Mouse (Mus musculus): ENCODE measurements around the gene Arhgef18. TPM values are rescaled to one million over a fixed set of nuclear protein-coding genes. Genes with fewer than 3 reads are reported as not detected.

The Arhgef18 gene
- polyA plus RNA-seq, 1 experiment from 2014 or later, result 1.8 TPM

DNA sequence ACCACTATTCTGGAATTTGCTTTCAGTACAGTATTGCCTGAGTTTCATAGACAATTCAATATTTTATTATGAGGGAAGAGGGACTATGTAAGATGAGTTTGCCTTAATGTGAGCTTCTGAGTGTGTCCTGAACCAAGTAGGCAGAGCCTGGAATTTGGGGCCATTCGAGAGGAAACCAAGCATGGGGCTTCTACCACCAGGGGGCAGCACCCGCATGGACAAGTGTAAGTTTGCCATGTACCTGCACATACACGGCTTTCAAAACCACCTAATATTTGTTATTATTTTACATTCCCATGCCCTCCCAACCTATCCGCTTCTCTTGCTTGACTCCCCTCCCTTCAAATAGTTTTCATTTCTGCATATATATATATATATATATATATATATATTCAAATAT is 34.7 kb upstream of the Arhgef18 start:
- 13% methylated on average over 4 of the region's 4 CpGs for WGBS (ENCODE audit: insufficient replicate concordance)
- Histone ChIP-seq H3K36me3 (replicated peaks) (no peaks in the 10 kb centered on the region), H3K4me3 (replicated peaks) (no peak overlapping the region), H3K4me2 (no peak overlapping the region), H3K27ac (replicated peaks) (no peak overlapping the region), H3K9me3 (replicated peaks) (no peaks in the 10 kb centered on the region), H3K9ac (no peak overlapping the region), H3K4me1 (replicated peaks) (peaks cover 19% of the 10 kb centered on the region), H3K27me3 (no peaks in the 10 kb centered on the region)
- ATAC-seq (ENCODE audit: insufficient read depth), result no peak

DNA sequence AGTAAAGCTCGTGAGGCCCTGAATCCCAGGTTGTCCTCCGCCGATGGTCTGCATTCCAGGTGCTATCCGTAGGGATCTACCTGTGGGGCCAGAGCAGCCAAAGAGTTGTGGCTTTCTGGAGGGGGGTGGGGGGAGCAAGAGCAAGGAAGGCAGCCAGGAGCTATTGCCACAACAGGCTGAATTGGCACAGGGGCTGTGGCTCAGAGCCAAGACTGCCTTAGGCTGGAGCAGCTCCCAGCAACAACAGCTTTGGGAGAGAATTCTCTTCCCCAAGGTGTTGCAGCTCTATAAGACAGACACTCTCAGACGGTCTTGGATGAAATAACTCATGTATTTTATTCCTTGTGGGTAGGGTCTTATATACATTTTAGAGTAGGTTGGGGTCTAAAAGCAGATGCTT is 25.7 kb upstream of the Arhgef18 start:
- Histone ChIP-seq H3K27ac (replicated peaks) (no peak overlapping the region), H3K9ac (no peak overlapping the region), H3K9me3 (replicated peaks) (no peaks in the 10 kb centered on the region), H3K4me2 (no peak overlapping the region), H3K4me3 (replicated peaks) (no peak overlapping the region), H3K36me3 (replicated peaks) (no peaks in the 10 kb centered on the region), H3K27me3 (no peaks in the 10 kb centered on the region), H3K4me1 (replicated peaks) (no peaks in the 10 kb centered on the region)
- ATAC-seq (ENCODE audit: insufficient read depth), result no peak
- 70% methylated on average over 5 of the region's 5 CpGs for WGBS (ENCODE audit: insufficient replicate concordance)

DNA sequence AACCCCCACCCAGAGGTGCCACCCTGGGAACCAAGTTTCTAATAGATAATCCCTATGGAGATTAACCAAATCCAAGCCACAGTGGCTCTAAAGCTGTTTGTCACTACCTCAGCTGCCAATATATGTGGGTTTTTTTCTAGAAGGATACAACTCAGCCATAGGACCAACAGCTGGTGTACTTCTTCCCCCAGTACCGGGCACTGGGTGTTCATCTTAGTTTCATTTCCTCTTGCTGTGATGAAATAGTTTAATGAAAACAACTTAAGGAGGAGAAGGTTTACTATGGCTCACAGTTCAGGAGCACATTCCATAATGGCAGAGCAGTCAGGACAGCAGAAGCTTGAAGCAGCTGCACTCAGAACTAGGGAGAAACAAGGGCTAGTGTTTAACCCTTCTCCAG is 24.7 kb upstream of the Arhgef18 start:
- H3K4me3 ChIP-seq (replicated peaks), result no peak overlapping the region
- no peaks in the 10 kb centered on the region for H3K4me1 ChIP-seq (replicated peaks)
- no peaks in the 10 kb centered on the region for H3K36me3 ChIP-seq (replicated peaks)
- H3K9ac ChIP-seq, result no peak overlapping the region
- H3K27me3 ChIP-seq, result no peaks in the 10 kb centered on the region
- H3K4me2 ChIP-seq, result no peak overlapping the region
- H3K9me3 ChIP-seq (replicated peaks), result no peaks in the 10 kb centered on the region
- 56% methylated on average over 1 of the region's 1 CpGs for WGBS (ENCODE audit: insufficient replicate concordance)
- no peak overlapping the region for H3K27ac ChIP-seq (replicated peaks)
- no peak for ATAC-seq (ENCODE audit: insufficient read depth)

DNA sequence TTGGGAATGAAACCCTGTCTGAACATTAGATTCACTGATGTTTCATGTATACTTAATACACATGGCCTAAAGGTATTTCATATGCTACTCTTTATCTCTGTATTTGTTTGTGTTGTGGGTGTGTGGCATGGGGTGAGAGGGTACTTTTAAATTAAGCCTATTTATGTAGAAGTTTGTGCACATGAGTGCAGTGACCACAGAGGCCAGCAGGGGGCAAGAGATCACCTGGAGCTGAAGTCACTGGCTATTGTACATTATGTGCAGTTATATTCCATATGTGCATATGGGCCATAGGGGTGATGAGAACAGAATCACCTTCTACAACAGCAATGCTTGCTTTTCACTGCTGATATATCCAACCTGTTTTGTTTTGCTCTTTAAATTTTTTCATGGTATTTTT is 17.1 kb upstream of the Arhgef18 start:
- Histone ChIP-seq H3K4me2 (no peak overlapping the region), H3K36me3 (replicated peaks) (0 out of 2 replicates have a peak, but pooled peaks cover 3% of the 10 kb centered on the region), H3K27ac (replicated peaks) (no peak overlapping the region), H3K9ac (no peak overlapping the region), H3K9me3 (replicated peaks) (no peaks in the 10 kb centered on the region), H3K27me3 (no peaks in the 10 kb centered on the region), H3K4me1 (replicated peaks) (no peaks in the 10 kb centered on the region), H3K4me3 (replicated peaks) (no peak overlapping the region)
- no peak for ATAC-seq (ENCODE audit: insufficient read depth)

DNA sequence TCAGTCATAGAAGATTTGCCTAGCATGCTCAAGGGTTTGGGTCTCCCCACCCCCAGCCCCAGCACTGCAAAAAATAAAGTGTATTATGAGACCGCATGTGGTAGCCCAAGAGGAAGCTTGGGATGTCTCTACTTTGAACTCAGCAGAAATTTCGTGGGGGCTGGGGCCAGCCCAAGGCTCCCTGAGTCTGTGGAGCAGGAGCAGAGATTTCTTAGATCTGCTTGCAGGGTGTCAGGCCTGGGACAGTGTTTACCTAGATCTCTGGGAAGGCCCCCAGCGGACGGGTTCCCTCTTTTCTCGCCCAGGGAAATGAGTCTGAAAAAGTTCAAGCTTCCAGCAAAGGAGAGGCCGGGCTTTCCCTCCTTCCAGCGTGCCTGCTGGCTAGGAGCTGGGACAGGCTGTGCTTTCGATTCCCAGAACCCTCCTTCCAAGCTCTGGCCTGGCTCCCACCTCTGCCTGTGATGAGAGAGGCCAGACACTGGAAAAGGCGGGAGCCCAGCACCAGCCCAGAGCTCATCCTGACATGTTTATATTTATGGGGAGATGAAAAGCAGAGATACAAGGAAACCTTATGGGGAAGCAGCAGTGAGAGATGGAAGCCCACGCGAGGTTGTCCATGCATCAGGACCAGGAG is 16.0 kb upstream of the Arhgef18 start:
- no peak overlapping the region for H3K27ac ChIP-seq (replicated peaks)
- no peak overlapping the region for H3K4me2 ChIP-seq
- WGBS (ENCODE audit: insufficient replicate concordance), result 55% methylated on average over 11 of the region's 11 CpGs
- H3K4me1 ChIP-seq (replicated peaks), result no peaks in the 10 kb centered on the region
- no peak overlapping the region for H3K9ac ChIP-seq
- H3K9me3 ChIP-seq (replicated peaks), result no peaks in the 10 kb centered on the region
- no peak for ATAC-seq (ENCODE audit: insufficient read depth)
- H3K4me3 ChIP-seq (replicated peaks), result no peak overlapping the region
- H3K36me3 ChIP-seq (replicated peaks), result 0 out of 2 replicates have a peak, but pooled peaks cover 3% of the 10 kb centered on the region
- H3K27me3 ChIP-seq, result no peaks in the 10 kb centered on the region

DNA sequence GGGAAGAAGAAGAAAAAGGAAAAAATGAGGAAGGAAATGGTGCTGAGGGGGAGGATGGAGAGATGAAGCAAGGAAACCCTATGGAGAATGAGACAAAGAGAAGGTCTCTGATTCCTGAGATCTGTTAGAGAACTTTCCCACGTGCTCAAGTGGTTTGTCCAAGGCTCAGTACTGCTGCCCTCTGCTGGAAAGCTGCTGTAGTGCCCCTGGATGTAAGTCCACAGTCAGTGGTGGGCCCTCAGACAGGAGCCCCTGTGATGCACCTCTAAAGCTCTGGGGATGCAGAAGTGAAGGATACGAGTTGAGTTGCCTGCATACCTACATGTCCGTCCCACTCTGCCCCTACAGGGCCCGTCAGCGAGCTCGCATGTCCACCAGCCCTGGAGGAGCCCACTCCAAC is 5.5 kb upstream of the Arhgef18 start:
- peak; percentile 35; the same call in 1 of the 2 replicates for ATAC-seq (ENCODE audit: insufficient read depth)
- Histone ChIP-seq H3K9me3 (replicated peaks) (no peaks in the 10 kb centered on the region), H3K4me3 (replicated peaks) (no peak overlapping the region), H3K4me2 (no peak overlapping the region), H3K27me3 (no peaks in the 10 kb centered on the region), H3K9ac (no peak overlapping the region), H3K27ac (replicated peaks) (no peak overlapping the region), H3K4me1 (replicated peaks) (peaks cover 8% of the 10 kb centered on the region), H3K36me3 (replicated peaks) (no peaks in the 10 kb centered on the region)
- 56% methylated on average over 6 of the region's 6 CpGs for WGBS (ENCODE audit: insufficient replicate concordance)

DNA sequence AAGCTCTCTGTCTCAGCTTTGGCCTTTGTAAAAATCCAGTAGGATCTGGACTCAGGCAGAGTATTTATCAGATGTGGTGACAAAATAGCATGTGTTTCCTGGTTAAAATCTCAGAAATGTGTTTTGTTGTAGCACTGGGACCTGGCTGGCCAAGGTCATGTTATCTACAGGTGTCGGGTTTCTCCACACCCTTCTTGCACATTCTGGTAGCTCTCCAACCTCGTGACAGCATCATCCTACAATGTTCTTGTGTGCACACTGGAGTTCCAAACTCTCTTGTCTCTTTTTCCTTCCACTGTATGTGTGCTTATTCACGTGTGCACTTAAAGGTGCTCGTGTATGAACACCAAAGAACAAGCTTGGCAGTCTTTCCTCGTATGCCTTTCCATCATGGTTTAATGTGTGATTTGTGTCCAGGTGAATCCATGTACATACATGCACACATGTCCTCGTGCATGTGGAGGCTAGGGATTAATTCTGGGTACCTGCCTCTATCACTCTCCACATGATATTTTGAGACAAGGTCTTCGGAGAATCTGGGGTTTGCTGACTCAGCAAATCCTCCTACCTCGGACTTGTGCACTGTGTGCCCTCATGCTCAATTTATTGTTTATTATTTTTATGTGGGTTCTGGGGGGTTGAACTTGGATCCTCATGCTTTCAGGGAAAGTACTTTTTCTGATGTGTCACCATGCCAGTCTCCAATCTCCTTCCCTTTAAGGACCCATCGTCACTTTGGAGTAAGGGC is 4.0 kb upstream of the Arhgef18 start:
- ATAC-seq (ENCODE audit: insufficient read depth), result no peak
- Histone ChIP-seq H3K4me3 (replicated peaks) (no peak overlapping the region), H3K36me3 (replicated peaks) (no peaks in the 10 kb centered on the region), H3K4me1 (replicated peaks) (peaks cover 18% of the 10 kb centered on the region), H3K4me2 (no peak overlapping the region), H3K9ac (no peak overlapping the region), H3K27me3 (no peaks in the 10 kb centered on the region), H3K27ac (replicated peaks) (no peak overlapping the region), H3K9me3 (replicated peaks) (no peaks in the 10 kb centered on the region)
- 60% methylated on average over 9 of the region's 9 CpGs for WGBS (ENCODE audit: insufficient replicate concordance)

DNA sequence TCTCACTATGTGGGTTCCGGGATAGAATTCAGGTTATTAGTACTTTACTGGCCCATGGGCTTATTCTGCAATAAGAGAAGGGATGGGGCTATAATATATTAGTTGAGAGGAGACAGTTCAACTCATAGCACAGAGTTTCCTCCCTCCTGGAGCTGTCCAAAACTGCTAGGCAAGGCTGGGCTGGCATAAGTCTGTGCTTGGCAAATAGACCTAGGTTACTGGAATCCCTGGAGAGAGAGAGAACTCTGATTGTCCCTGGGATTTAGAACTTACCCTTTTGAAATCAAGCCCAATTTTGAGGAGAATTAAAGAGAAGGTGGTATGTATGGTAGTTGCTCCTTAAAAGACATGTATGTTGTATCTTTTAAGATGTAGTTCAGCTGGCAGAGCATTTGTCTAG is 3.3 kb upstream of the Arhgef18 start:
- H3K4me2 ChIP-seq, result no peak overlapping the region
- no peaks in the 10 kb centered on the region for H3K27me3 ChIP-seq
- no peak overlapping the region for H3K27ac ChIP-seq (replicated peaks)
- WGBS (ENCODE audit: insufficient replicate concordance), result 69% methylated on average over 1 of the region's 1 CpGs
- peaks cover 24% of the 10 kb centered on the region for H3K4me1 ChIP-seq (replicated peaks)
- no peak for ATAC-seq (ENCODE audit: insufficient read depth)
- no peaks in the 10 kb centered on the region for H3K36me3 ChIP-seq (replicated peaks)
- H3K4me3 ChIP-seq (replicated peaks), result no peak overlapping the region
- no peaks in the 10 kb centered on the region for H3K9me3 ChIP-seq (replicated peaks)
- no peak overlapping the region for H3K9ac ChIP-seq

DNA sequence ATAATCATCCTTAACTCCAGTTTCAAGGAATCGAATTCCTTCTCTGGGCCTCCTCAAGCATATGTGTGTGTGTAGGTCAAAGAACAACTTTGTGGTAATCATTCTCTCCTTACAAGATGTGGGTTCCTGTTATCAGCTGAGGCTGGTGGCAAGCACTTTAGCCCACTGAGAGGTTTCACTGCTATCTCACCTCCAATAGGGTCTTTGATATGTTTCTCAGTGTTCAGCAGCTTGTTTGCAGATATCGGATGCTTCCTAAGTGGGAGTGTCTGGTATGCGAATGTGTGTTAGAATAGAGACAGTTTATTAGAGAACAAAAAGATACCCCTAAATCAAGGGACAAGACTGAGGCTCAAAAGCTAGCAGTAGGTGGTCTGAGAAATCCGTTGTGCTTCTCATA is 513 bp upstream of the Arhgef18 start:
- peaks cover 41% of the 10 kb centered on the region for H3K4me1 ChIP-seq (replicated peaks)
- peaks cover 5% of the 10 kb centered on the region; the same call in 1 of the 2 replicates for H3K36me3 ChIP-seq (replicated peaks)
- H3K27ac ChIP-seq (replicated peaks), result peak overlapping the region; percentile 41
- H3K9me3 ChIP-seq (replicated peaks), result no peaks in the 10 kb centered on the region
- peak; percentile 35 for ATAC-seq (ENCODE audit: insufficient read depth)
- H3K27me3 ChIP-seq, result no peaks in the 10 kb centered on the region
- peak overlapping the region; percentile 61 for H3K9ac ChIP-seq
- WGBS (ENCODE audit: insufficient replicate concordance), result 11% methylated on average over 4 of the region's 4 CpGs
- peak overlapping the region; percentile 72 for H3K4me2 ChIP-seq
- peak overlapping the region; percentile 67 for H3K4me3 ChIP-seq (replicated peaks)

DNA sequence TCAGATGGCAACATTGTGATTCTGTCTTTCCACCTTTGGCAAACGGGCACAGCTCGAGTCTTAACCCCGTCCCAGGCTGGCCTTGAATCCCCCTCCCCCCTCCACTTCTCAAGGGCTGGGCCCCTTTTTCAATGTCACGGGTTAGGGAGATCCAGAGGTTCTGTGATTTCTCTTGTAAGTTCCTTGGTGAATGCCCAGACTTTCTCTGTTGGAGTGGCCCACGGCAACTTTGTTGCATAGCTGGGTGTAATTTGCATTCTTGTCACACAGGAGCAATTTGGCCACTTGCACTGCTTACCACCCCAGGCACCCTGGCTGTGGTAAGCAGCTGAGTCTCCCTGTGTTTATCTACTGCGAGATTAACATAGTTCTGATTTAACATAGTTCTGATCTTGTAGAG is 1.8 kb downstream of the Arhgef18 start:
- Histone ChIP-seq H3K9me3 (replicated peaks) (no peaks in the 10 kb centered on the region), H3K4me2 (no peak overlapping the region), H3K4me3 (replicated peaks) (no peak overlapping the region), H3K27ac (replicated peaks) (no peak overlapping the region), H3K36me3 (replicated peaks) (peaks cover 5% of the 10 kb centered on the region; the same call in 1 of the 2 replicates), H3K9ac (no peak overlapping the region), H3K27me3 (no peaks in the 10 kb centered on the region), H3K4me1 (replicated peaks) (peaks cover 44% of the 10 kb centered on the region)
- no peak for ATAC-seq (ENCODE audit: insufficient read depth)
- WGBS (ENCODE audit: insufficient replicate concordance), result 63% methylated on average over 6 of the region's 6 CpGs

DNA sequence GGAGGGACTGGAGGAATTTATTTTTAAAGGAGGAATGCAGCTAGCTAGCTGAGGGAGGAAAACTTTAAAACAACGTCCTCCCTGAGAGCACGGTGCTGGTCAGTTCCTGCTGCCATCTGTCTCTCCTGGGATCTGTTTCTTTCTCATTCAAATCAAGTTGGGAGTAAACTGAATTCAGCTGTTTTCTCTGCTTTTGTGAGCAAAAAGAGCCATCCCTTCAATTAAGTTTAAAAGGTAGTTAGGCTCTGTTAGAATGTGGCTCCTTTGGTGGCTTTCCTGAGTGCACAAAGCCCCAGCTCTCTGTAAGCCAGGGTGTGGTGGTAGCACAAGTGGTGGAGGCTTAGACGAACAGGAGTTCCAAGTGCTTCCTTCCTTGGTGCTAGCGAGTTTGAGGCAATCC is 2.4 kb downstream of the Arhgef18 start:
- Histone ChIP-seq H3K9ac (no peak overlapping the region), H3K36me3 (replicated peaks) (peaks cover 6% of the 10 kb centered on the region; the same call in 1 of the 2 replicates), H3K4me2 (no peak overlapping the region), H3K27ac (replicated peaks) (no peak overlapping the region), H3K4me3 (replicated peaks) (no peak overlapping the region), H3K9me3 (replicated peaks) (no peaks in the 10 kb centered on the region), H3K4me1 (replicated peaks) (peaks cover 44% of the 10 kb centered on the region), H3K27me3 (no peaks in the 10 kb centered on the region)
- ATAC-seq (ENCODE audit: insufficient read depth), result no peak
- 58% methylated on average over 4 of the region's 4 CpGs for WGBS (ENCODE audit: insufficient replicate concordance)

Measured in liver, embryonic 15.5 days (tissue).